8 mouse cellular contexts compared by ENCODE assay signal in the genomic region with DNA sequence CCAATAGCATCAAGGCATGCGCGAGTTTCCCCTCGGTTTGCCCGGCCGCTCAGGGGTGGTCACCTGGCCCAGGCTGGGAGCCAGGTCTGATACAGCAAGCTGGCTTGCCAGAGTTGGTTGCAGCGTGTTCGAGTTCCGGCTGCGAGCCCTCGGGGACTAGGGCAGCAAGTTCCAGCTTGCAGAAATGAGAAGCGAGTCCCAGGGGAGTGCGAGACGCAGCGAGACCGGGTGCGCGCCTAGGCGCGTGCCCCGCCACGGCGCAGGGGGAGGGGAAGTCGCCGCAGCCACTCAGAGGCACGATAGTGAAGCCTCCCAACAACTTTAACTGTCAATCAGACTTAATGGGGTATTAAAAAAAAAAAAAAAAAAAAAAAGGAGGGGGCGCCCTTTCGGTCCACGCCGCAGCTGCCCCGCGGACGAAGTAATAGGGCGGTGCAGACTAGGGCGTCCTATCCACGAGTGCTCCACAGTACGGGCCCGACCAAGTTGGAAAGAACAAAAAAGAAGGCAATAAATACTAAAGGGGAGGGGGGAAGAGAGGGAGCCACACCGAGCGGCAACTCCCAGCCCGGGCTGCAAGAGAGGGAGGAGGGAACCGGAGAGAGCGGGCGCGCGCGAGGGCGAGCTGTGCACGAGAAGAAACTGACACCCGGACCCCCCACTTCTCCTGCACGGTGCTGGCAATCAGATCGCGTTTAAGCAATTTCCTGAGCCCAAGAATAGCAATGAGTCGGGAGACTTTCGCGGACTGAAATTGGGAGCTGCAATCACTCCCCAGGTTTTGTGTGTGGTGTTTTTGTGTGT. TPM values are rescaled to one million over a fixed set of nuclear protein-coding genes. Genes with fewer than 3 reads are reported as not detected.
DNase-seq lines count a peak whose midpoint lies in the region; ATAC-seq and TF ChIP-seq lines count a peak whose summit lies in the region.

A gene (plus strand): TSS at position 695 of the 804 bp plus-strand sequence.

- DNase-seq in cerebellum, adult 11 months, result peak; percentile 26
- DNase-seq in heart, postnatal 14 days, result peak; percentile 88 to 90
- peak; percentile 79 for DNase-seq in layer of hippocampus, adult 11-12 months (ENCODE audit: low spot score)
- DNase-seq in lung, embryonic 14.5 days, result peak; percentile 88
- DNase-seq in thymus, adult 18-20 months, result peak; percentile 86 to 87

- peak within 1 kb of the TSS; percentile 77 for H3K4me3 ChIP-seq in E14TG2a.4 (replicated peaks; ENCODE audit: low read length)
- peak within 1 kb of the TSS; percentile 45 for H3K4me3 ChIP-seq in forebrain, embryonic 15.5 days
- H3K4me3 ChIP-seq in lung, embryonic 14.5 days (ENCODE audit: low read depth, low read length), result peak within 1 kb of the TSS; percentile 58

- H3K9ac ChIP-seq in forebrain, embryonic 15.5 days (replicated peaks), result peak within 1 kb of the TSS; percentile 38
- peak within 1 kb of the TSS; percentile 58 for H3K9ac ChIP-seq in lung, embryonic 14.5 days

- H3K9me3 ChIP-seq in E14TG2a.4 (ENCODE audit: low read length), result no peaks in the 10 kb centered on the region
- H3K9me3 ChIP-seq in forebrain, embryonic 15.5 days, result no peaks in the 10 kb centered on the region
- no peaks in the 10 kb centered on the region for H3K9me3 ChIP-seq in lung, embryonic 14.5 days (ENCODE audit: low read depth, low read length)

- TF ChIP-seq CTCF in E14TG2a.4 (conservative IDR thresholded peaks at IDR 0.05; ENCODE audit: low read length), result no peak
- TF ChIP-seq CTCF in lung, embryonic 14.5 days (IDR thresholded peaks at IDR 0.05; ENCODE audit: low read depth), result no peak

- H3K36me3 ChIP-seq in E14TG2a.4 (ENCODE audit: insufficient read depth, low read length), result no peaks in the 10 kb centered on the region
- no peaks in the 10 kb centered on the region for H3K36me3 ChIP-seq in forebrain, embryonic 15.5 days
- no peaks in the 10 kb centered on the region for H3K36me3 ChIP-seq in lung, embryonic 14.5 days (ENCODE audit: insufficient read depth)

- under 1% methylated on average over 54 of the region's 55 CpGs for WGBS in forebrain, embryonic 15.5 days
- WGBS in lung, embryonic 14.5 days, result under 1% methylated on average over 54 of the region's 55 CpGs

- H3K4me1 ChIP-seq in E14TG2a.4 (replicated peaks; ENCODE audit: low read depth, low read length), result peaks cover 42% of the 10 kb centered on the region
- H3K4me1 ChIP-seq in forebrain, embryonic 15.5 days, result peaks cover 23% of the 10 kb centered on the region
- H3K4me1 ChIP-seq in lung, embryonic 14.5 days (ENCODE audit: insufficient read depth), result no peaks in the 10 kb centered on the region; the same call in 1 of the 2 replicates

- H3K27ac ChIP-seq in forebrain, embryonic 15.5 days (replicated peaks), result no peak within 1 kb of the TSS
- H3K27ac ChIP-seq in lung, embryonic 14.5 days (ENCODE audit: low read depth), result peak within 1 kb of the TSS; percentile 78

- peak within 1 kb of the TSS; percentile 77 for H3K4me2 ChIP-seq in forebrain, embryonic 15.5 days (replicated peaks)
- peak within 1 kb of the TSS; percentile 90 for H3K4me2 ChIP-seq in lung, embryonic 14.5 days

- intact Hi-C loops in heart, postnatal 14 days (cut with DNase I), result loop anchor here (2.0 to 5.0 kb wide), 5 partner anchors 38 to 400 kb away; no protein-coding TSS in a partner anchor

- peak; percentile 72 for ATAC-seq in forebrain, embryonic 15.5 days (replicated peaks)
- ATAC-seq in lung, embryonic 14.5 days (ENCODE audit: insufficient read depth), result peak; percentile 53
- peak; percentile 66 for ATAC-seq in neutrophil, adult 5-6 weeks (ENCODE audit: extremely low read depth, insufficient number of reproducible peaks, low FRiP score, poor library complexity, severe bottlenecking)

- peaks cover 33% of the 10 kb centered on the region for H3K27me3 ChIP-seq in E14TG2a.4 (ENCODE audit: insufficient read depth, low read length)
- peaks cover 23% of the 10 kb centered on the region for H3K27me3 ChIP-seq in forebrain, embryonic 15.5 days
- H3K27me3 ChIP-seq in lung, embryonic 14.5 days (ENCODE audit: insufficient read depth, low read length), result peaks cover 3% of the 10 kb centered on the region; the same call in 1 of the 2 replicates

RNA-seq across cellular contexts. Expression of the gene that starts here (rescaled TPM):
- polyA plus RNA-seq in forebrain, embryonic 15.5 days (2015; fragmentation: Nextera tagmentation; extraction: Ambion mirVana), result 18.3 and 19.6 TPM in 2 replicates
- total RNA-seq in heart, postnatal 14 days (2021), result 100 to 1,000 TPM; 102 to 105 TPM
- polyA plus RNA-seq in lung, embryonic 14.5 days (2014; fragmentation: Nextera tagmentation; extraction: Ambion mirVana), result 36.5 and 41.3 TPM in 2 replicates
- total RNA-seq in neutrophil, adult 5-6 weeks (2017), result 27.1 and 38.4 TPM in 2 replicates

Comparison
In these comparisons a context has a peak if more than half of its experiments do, and no peak if none do; other contexts are left out.
1. DNase-seq: peak in every context shown above with its lines; median percentile 89 in heart, postnatal 14 days; 88 in lung, embryonic 14.5 days; 86 in thymus, adult 18-20 months; 79 in layer of hippocampus, adult 11-12 months; 26 in cerebellum, adult 11 months.